Mouse (Mus musculus) ovary, postnatal 10 days (tissue): ENCODE results near the gene Camk2n2.

Source experiments
- DNase-seq: peaks from one replicate; pipeline ENCODE4 v3.0.0; 2022; ENCODE audit warnings: low spot score

Camk2n2 gene

DNA sequence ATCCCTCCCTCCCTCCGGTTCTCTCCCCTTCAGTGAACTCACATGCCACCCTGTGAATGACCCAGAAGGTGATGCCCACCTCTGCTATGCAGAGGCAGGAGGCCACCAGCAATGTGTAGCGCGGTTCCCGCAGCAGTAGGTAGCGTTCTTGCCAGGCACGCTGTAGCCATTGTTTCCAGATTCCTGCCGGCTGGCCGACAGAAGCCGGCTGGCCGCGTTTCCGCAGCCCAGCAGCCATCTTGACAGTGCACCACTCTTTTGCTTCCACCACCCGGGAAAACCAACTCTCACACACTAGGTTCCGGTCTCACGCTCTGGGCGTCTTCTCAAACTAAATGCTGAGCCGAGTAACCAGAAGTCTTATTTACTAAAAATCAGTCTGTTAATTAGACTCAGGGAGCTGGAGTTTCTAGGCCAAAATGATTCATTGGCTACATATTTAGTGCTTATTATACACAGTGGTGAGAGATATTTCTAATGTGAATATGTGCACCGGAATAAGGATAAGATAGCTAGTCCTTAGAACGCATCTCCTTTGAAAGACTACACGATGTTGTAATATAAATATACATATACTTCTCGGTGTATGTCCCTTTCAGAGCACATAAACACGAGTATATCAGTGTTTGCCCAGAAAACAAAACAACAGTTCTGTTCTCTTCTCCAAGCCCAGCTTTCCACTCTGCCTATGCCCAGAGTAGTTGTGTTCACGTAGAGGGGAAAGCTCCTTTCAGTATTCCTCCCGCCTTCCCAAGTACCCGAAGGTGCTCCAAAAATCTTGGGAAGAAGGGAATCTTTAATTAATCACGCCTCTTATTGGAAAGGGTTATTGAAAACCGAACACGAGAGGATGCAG, 10.4 kb downstream of the Camk2n2 start:
- DNase-seq: peak; percentile 56

DNA sequence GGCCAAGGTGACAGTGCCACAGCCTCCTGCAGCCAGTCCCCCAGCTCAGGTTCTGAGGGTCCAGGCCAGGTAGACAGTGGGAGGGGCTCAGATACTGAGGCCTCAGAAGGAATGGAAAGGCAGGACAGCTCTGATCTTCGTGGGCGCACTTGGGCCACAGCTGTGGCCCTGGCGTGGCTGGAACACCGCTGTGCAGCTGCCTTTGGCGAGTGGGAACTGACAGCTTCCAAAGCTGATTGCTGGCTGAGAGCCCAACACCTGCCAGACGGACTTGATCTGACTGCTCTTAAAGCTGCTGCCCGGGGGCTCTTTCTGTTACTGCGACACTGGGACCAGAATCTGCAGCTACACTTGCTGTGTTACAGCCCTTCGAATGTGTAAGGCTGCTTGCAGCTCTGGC, 16.4 kb downstream of the Camk2n2 start:
- DNase-seq: no peak

DNA sequence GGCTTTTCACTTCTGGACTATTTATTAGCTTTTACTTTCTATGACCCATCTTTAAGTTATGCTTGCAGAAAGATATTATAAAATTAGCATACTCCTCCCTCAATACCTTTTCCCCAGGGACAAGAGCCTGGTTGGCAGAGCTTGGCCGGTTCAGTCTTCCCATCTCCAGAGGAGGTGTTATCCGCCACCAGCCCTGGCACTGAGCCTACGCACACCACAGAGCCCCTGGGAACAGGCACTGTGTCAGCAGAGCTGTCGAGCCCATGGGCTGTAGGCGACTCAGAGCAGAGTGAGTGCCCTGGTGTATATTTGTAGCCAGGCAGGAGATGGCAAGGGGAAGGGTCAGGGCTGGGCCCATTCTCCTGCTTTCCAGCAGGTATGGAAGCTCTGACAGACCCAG, 20.6 kb downstream of the Camk2n2 start:
- no peak for DNase-seq

DNA sequence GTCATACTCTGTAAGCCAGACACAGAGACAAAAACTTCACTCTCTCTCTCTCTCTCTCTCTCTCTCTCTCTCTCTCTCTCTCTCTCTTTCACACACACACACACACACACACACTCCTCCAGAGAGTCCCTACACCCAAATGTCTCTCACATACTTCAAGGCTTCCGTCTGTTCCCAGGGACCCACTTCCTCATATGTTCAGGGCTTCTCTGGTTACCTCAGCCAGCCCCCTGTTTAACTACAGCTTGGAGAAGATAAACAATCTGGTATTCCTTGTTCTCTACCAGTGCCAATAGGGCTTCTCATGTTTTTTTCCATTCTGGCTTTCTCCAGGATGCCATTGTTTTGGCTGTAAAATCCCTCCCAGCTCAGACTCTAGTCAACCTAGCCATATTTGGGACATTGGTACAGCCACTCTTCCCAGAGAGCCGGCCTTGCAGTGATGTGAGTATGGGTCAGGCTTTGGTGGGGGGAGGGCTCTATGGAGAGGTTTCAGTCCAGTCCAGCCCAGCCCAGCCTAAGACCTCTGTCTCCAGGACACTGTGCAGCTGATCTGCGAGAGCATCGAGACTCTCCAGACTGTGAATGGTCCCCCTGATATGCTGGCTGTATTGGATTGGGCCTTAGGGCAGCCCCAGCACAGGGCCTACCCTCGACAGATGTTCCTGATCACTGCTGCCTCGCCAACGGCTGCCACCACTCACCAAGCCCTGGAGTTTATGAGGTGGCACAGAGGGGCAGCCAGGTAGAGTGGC, 24.2 kb downstream of the Camk2n2 start:
- no peak for DNase-seq

DNA sequence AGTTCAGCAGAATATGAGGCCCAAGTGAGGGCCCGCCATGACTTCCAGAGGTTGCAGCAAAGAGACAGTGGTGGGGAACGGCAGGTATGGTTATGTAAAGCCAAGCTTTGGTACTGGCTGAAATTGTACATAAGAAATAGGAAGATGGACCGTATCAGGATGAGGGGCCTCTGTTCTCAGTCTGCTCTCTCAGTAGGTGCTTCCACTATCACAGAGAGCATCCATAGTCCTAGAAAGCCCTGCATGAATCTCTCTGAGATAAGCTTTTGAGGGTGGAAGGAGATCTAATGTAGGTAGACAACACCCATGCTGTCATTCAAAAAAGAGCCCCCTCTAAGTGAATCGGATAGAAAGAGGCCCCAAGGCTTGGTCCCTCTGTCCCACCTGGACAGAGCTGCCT, 25.4 kb downstream of the Camk2n2 start:
- DNase-seq: no peak

DNA sequence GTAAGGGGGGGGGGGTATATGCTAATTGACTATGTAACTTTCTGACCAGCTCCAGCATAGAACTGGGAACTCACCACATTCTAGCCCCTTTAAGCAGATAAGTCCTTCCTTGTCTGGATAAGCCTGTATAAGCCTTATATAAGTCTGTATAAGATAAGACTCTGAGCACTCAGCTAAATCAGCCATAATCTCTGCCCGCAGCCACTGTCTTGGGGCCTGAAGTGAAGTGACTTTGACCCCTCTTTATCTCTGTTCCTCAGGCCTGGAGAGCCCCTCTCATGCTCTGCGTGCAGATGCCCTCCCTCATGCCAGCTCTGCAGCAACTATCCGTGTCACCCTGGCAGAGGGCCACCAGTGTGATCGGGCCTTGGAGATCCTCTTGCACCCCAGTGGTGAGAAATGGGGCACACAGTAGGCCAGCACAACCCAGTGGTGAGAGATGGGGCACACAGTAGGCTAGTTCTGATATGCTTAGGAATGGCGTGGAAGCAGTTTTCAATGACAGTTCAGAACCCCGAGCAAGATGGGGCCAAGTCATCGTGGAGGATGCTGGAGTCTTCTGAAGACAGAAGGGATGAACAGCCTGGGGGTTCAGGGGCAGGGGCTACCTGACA, 25.9 kb downstream of the Camk2n2 start:
- no peak for DNase-seq

DNA sequence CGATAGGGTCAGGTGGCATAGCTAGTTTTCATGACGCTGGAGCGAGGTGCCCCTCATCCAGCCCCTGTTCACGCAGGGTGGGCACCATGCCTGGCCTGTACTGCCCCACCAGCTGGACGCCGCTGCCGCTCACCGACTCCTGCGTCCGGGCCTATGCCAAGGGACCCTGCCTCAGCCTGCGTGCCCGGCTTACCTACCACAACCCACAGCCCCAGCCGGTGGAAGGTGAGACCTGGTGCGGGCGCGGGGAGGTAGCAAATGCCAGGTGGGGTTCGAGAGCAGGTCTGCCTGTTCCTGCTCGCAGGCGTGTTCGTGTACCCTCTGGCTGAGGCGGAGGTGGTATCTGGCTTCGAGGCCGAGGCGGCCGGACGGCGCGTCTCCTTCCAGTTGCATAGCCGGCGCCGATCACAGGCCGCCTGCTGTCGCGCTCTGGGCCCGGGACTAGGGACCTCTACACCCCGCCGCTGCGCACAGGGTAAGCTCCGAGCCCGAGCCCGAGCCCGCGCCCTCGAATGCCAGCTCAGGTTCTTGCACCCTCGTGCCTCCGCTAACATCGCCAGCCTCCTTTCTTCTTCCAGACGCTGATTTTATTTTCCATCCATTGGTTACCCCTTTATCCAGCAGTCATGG, 29.9 kb downstream of the Camk2n2 start:
- no peak for DNase-seq

DNA sequence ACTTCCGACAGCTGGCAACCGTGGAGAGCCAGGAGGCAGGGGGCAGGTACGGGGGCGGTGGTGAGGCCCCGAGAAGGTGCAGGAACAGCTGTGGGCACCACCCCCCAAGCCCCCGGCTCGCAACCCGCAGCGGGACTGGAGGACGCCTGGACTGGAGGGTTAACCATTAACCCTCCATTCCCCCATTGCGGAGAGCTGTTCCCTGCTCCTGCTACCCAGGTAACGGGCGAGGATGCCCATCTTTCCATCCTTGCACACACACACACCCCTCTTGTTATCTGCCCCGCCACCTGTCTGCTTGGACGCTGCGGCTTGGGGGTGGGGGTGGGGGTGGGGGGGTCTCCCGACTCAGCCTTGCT, 30.4 kb downstream of the Camk2n2 start:
- DNase-seq: no peak

DNA sequence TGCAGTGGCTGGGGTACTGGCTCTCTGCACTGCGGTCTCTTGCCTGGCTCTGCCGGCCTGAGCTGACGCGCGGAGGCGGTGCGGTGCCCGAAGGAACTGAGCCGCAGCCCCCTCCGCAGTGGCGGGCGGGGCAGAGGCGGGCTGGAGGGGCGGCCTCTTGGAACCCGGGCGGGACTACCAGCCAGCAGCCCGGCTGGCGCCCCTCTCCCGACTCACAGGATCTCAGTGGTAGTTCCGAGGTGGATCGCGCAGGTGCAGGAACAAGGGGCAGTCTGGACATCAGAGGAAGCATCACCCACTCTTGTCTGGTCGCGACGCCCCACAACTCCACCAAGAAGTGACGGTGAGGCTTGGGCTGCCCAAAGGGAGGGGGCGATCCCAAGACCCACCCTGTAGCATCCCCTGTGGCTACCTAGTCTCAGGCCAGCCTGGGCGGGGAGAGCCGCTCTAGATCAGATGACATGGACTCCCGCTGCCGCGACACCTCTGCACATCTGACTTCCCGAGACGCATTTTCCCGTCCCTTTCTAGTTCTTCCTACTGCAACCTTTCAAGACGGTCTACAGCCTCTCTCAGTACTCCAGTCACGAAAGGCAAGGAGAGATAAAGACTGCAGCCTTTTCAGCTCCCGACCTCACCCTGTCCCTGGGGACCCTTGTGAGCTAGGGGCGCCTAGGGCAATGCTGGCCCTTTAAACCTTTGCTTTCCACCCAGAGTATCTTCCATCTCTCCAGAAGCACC, 31.0 kb downstream of the Camk2n2 start:
- no peak for DNase-seq

DNA sequence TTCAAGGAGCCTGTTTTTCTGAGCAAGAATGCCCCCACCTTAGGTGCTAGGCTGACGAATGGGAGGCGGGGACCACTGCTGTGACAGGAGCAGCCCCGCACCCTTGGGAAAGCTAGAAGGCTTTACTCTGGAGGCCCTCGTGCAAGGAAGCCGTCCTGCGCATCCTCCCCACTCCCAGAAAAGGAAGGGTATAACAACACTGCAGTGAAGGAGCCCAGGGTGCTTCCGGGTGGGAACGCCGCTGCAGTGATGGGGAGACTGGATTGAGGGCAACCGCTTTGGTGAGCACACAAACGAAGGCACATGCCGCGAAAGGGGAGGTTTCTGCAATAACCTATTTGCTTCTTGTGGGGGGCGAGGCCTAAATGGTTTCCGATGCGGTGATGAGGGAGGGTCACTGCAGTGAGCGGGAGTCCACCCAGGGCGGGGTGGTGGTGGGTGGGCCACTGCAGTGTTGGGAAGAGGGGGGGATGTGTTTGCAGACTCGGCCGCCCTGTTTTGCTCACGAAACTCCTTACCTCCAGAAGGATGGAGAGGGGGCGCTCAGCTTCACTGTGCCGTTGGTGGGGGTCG, 31.6 kb downstream of the Camk2n2 start, which contains the start of gene Vwa5b2:
TSS of gene Vwa5b2 (plus strand) at position 106 of the 573 bp plus-strand sequence.
- no peak for DNase-seq
